Comparison of ENCODE assay signal across 15 mouse cellular contexts in genomic region chr4:63338414-63339076, GRCm38 (mm10). TPM values are rescaled to one million over a fixed set of nuclear protein-coding genes. Genes with fewer than 3 reads are reported as not detected.
A peak's percentile ranks its signal among the peaks of the same experiment; 100 is the strongest.
DNase-seq lines count a peak whose midpoint lies in the region.
"Had no signal": no experiment of that assay in that cellular context is flagged by ENCODE, and none has a peak within 500 bp of the region (broad histone marks: within the 10 kb centered on the region; RNA-seq: fewer than 3 reads in every experiment).

No protein-coding gene starts in this region.

- peak; percentile 66 to 70 for DNase-seq in cerebellum, postnatal 14 days
- no peak for DNase-seq in cerebellum, adult 11 months
- DNase-seq in gastrocnemius, postnatal 14 days, result peak; percentile 31
- no peak for DNase-seq in gastrocnemius, adult 8-10 months (ENCODE audit: low spot score in 2 of 2)
- DNase-seq in layer of hippocampus, adult 9-11 months, result peak; percentile 13
- no peak for DNase-seq in layer of hippocampus, postnatal 10 days (ENCODE audit: low spot score in 2 of 2)
- DNase-seq in brain, adult 2 months (ENCODE audit: low read depth, low spot score), result peak; percentile 68
- DNase-seq in kidney, postnatal 14 days, result no peak
- DNase-seq: adrenal gland, postnatal 14 days; cerebellum, adult 9-10 months; kidney, postnatal 4 days; retina, postnatal 1 day had no signal

- intact Hi-C loops in gastrocnemius, postnatal 14 days (cut with DNase I; ENCODE audit: low total_unique reads), result no loop called here

RNA-seq across cellular contexts. Expression of gene Orm1, which starts 5.8 kb away (rescaled TPM):
- total RNA-seq in gastrocnemius, postnatal 14 days (2021), result not detected
- total RNA-seq in gastrocnemius, adult 8-10 months (2022), result 1 to 10 TPM in 3 of 4 experiments, not detected in 1; 1.8 to 4.2 (median 2.1) TPM
- not detected for total RNA-seq in layer of hippocampus, postnatal 10 days (2021)
- total RNA-seq: G1E; left cerebral cortex, adult 2 months; monocyte, adult 5-6 weeks had no signal

RNA-seq across cellular contexts. Expression of gene Orm3, which starts 17.4 kb away (rescaled TPM):
- total RNA-seq in gastrocnemius, postnatal 14 days (2021), result not detected
- not detected for total RNA-seq in gastrocnemius, adult 8-10 months (2022)
- total RNA-seq in layer of hippocampus, postnatal 10 days (2021), result not detected
- total RNA-seq: G1E; left cerebral cortex, adult 2 months; monocyte, adult 5-6 weeks had no signal

RNA-seq across cellular contexts. Expression of gene Orm2, which starts 23.7 kb away (rescaled TPM):
- total RNA-seq in gastrocnemius, postnatal 14 days (2021), result not detected
- 1 to 10 TPM in 1 of 4 experiments, not detected in 3; 1.3 TPM for total RNA-seq in gastrocnemius, adult 8-10 months (2022)
- not detected for total RNA-seq in layer of hippocampus, postnatal 10 days (2021)
- total RNA-seq: G1E; left cerebral cortex, adult 2 months; monocyte, adult 5-6 weeks had no signal

Comparison
In these comparisons a context has a peak if more than half of its experiments do, and no peak if none do; other contexts are left out.
1. DNase-seq: peak in cerebellum, postnatal 14 days (2 of 2), gastrocnemius, postnatal 14 days (single experiment), layer of hippocampus, adult 9-11 months (single experiment) and brain, adult 2 months (single experiment); none in cerebellum, adult 11 months (single experiment), gastrocnemius, adult 8-10 months (0 of 2), layer of hippocampus, postnatal 10 days (0 of 2) and kidney, postnatal 14 days (single experiment).